Mouse (Mus musculus) midbrain, embryonic 11.5 days (tissue): ENCODE results near the gene Spata1. TPM values are rescaled to one million over a fixed set of nuclear protein-coding genes. Genes with fewer than 3 reads are reported as not detected.

Source experiments
- ATAC-seq: fragments of 200-750 bp; cut with Nextera tagmentation; 2 replicates; pipeline ENCODE4 v1.8.0; 2017; ENCODE audit warnings: moderate TSS enrichment, moderate library complexity; ENCODE audit not compliant: low FRiP score
- DNase-seq: peaks from one replicate; pipeline ENCODE4 v3.0.0; 2015; ENCODE audit warnings: low spot score; ENCODE audit errors: missing footprints
- H3K27ac ChIP-seq: fragments of 300-500 bp; sonication (generic); 2 replicates; pipeline ENCODE4 v1.5.1; 2014; ENCODE audit warnings: low read depth, low read length
- H3K27me3 ChIP-seq: fragments of 300-500 bp; sonication (generic); 2 replicates; pipeline ENCODE4 v1.6.1; 2014; ENCODE audit warnings: mild to moderate bottlenecking, low read length, moderate library complexity, mixed read lengths; ENCODE audit not compliant: control insufficient read depth, insufficient read depth
- H3K36me3 ChIP-seq: fragments of 300-500 bp; sonication (generic); 2 replicates; pipeline ENCODE4 v1.6.1; 2014; ENCODE audit warnings: mild to moderate bottlenecking, low read length, moderate library complexity, mixed read lengths; ENCODE audit not compliant: control insufficient read depth, insufficient read depth
- H3K4me1 ChIP-seq: fragments of 300-500 bp; sonication (generic); 2 replicates; pipeline ENCODE4 v1.6.1; 2014; ENCODE audit warnings: low read length; ENCODE audit not compliant: control insufficient read depth, insufficient read depth
- H3K4me2 ChIP-seq: fragments of 300-500 bp; sonication (generic); 2 replicates; pipeline ENCODE4 v1.6.1; 2014; ENCODE audit warnings: mild to moderate bottlenecking, moderate library complexity
- H3K4me3 ChIP-seq: fragments of 300-500 bp; sonication (generic); 2 replicates; pipeline ENCODE4 v1.5.1; 2014; ENCODE audit warnings: low read depth, low read length
- H3K9ac ChIP-seq: fragments of 300-500 bp; sonication (generic); 2 replicates; pipeline ENCODE4 v1.6.1; 2014; ENCODE audit warnings: low read length
- H3K9me3 ChIP-seq: fragments of 300-500 bp; sonication (generic); 2 replicates; pipeline ENCODE4 v1.6.1; 2016; ENCODE audit warnings: low read length; ENCODE audit not compliant: control insufficient read depth
- WGBS: fragments of 180-500 bp; shearing (Covaris S2); extraction: QIAGEN DNeasy Blood & Tissue Kit; methylation state at CpG from one replicate; pipeline ENCODE4 v1.1.7; 2014; 5-methylcytosine and 5-hydroxymethylcytosine counted together
- polyA plus RNA-seq: library from polyadenylated mRNA; unstranded; fragments of >200 nt; fragmentation: Nextera tagmentation; extraction: Ambion mirVana; gene quantifications from 2 replicates; pipeline ENCODE4 v1.2.1, GENCODE M21; 2014

Gene Spata1
- polyA plus RNA-seq, 1 experiment from 2014 or later: 3.4 TPM

DNA sequence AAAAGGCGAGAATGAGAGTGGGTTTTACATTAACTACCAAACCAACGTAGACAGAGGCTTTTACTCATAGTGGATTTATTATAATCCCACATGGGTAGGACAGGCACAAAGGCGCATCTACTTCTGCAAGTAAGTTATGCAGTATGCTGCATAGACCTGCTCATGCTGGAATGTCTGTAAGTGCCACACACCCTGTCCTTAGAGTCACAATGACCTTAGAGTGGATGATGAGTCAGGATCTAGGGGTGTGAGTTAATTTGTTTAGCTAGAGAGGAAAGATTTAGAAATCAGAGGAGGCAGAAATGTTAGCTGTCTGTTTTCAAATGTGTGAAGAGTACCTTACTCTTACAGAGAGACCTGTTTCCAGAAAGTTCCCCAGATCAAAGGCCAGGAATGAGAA lies 52.0 kb downstream of the Spata1 start:
- no peaks in the 10 kb centered on the region for H3K36me3 ChIP-seq
- WGBS: 91% methylated on average over 3 of the region's 3 CpGs
- H3K9me3 ChIP-seq: no peaks in the 10 kb centered on the region
- no peak overlapping the region for H3K4me3 ChIP-seq
- peaks cover 3% of the 10 kb centered on the region; the same call in 1 of the 2 replicates for H3K4me1 ChIP-seq
- no peaks in the 10 kb centered on the region for H3K27me3 ChIP-seq
- no peak for ATAC-seq
- no peak overlapping the region for H3K4me2 ChIP-seq
- no peak overlapping the region for H3K27ac ChIP-seq
- no peak for DNase-seq
- H3K9ac ChIP-seq: no peak overlapping the region

DNA sequence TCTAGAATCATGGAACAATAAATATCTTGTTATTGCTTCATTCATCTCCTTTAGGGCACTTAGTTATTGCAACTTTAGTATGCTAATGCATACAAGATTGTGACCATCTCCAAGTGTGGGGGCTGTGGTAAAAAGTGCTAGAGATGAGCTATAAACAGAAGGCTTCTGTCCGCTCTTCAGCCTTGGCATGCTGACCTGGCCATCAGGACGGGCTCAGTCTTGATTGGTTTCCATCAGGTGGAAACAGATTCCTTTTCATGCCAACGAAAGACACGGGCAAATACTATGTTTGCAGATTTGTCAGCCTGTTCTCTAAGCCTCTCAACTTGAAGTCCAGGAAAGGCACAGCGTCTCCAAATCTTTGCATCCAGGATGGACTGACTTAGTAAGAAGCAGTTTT lies 52.4 kb downstream of the Spata1 start:
- Histone ChIP-seq H3K4me1 (peaks cover 3% of the 10 kb centered on the region; the same call in 1 of the 2 replicates), H3K4me2 (no peak overlapping the region), H3K9me3 (no peaks in the 10 kb centered on the region), H3K4me3 (no peak overlapping the region), H3K9ac (no peak overlapping the region), H3K36me3 (no peaks in the 10 kb centered on the region), H3K27ac (no peak overlapping the region), H3K27me3 (no peaks in the 10 kb centered on the region)
- no peak for ATAC-seq
- DNase-seq: peak; percentile 23
- 93% methylated on average over 5 of the region's 5 CpGs for WGBS

- no peak overlapping the region for H3K4me3 ChIP-seq
- no peak overlapping the region for H3K27ac ChIP-seq
- no peaks in the 10 kb centered on the region for H3K9me3 ChIP-seq
- DNase-seq (no peak), ATAC-seq (no peak)
- H3K36me3 ChIP-seq: 0 out of 2 replicates have a peak, but pooled peaks cover 3% of the 10 kb centered on the region
- no peaks in the 10 kb centered on the region for H3K27me3 ChIP-seq
- H3K9ac ChIP-seq: no peak overlapping the region
- H3K4me1 ChIP-seq: no peaks in the 10 kb centered on the region
- H3K4me2 ChIP-seq: no peak overlapping the region
- 90% methylated on average over 7 of the region's 7 CpGs for WGBS
These were observed 54.7 kb downstream of the Spata1 start for GRCm38 (mm10) chr3:146444880-146445279.

DNA sequence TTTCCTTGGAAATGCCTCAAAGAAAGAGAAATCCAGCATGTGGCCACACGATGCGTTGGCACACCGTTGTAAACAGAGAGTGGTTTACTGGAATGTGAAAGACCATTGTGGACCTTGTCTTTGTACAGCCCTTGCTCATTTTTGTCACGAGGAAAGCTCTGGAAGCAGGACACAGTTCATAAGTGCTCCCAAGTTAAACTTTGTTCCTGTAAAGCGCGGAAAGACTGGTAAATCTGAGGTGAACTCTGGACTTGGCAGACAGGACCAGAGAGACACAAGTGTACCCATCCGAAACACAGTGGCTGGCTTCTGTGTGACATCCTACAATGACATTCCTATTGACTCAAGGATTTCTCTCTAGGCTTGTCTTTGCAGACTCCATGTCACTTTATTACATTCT lies 56.2 kb downstream of the Spata1 start:
- Histone ChIP-seq H3K27me3 (no peaks in the 10 kb centered on the region), H3K36me3 (peaks cover 3% of the 10 kb centered on the region; the same call in 1 of the 2 replicates), H3K27ac (no peak overlapping the region), H3K9me3 (no peaks in the 10 kb centered on the region), H3K4me2 (no peak overlapping the region), H3K4me1 (no peaks in the 10 kb centered on the region), H3K4me3 (no peak overlapping the region), H3K9ac (no peak overlapping the region)
- no peak for ATAC-seq
- DNase-seq: no peak
- 94% methylated on average over 7 of the region's 7 CpGs for WGBS

- H3K27me3 ChIP-seq: no peaks in the 10 kb centered on the region
- no peaks in the 10 kb centered on the region for H3K9me3 ChIP-seq
- no peaks in the 10 kb centered on the region for H3K4me1 ChIP-seq
- H3K4me3 ChIP-seq: no peak overlapping the region
- H3K27ac ChIP-seq: no peak overlapping the region
- 90% methylated on average over 8 of the region's 8 CpGs for WGBS
- H3K9ac ChIP-seq: no peak overlapping the region
- DNase-seq: no peak
- H3K4me2 ChIP-seq: no peak overlapping the region
- no peak for ATAC-seq
- H3K36me3 ChIP-seq: peaks cover 3% of the 10 kb centered on the region; the same call in 1 of the 2 replicates
These were observed 56.6 kb downstream of the Spata1 start for GRCm38 (mm10) chr3:146442936-146443335.

DNA sequence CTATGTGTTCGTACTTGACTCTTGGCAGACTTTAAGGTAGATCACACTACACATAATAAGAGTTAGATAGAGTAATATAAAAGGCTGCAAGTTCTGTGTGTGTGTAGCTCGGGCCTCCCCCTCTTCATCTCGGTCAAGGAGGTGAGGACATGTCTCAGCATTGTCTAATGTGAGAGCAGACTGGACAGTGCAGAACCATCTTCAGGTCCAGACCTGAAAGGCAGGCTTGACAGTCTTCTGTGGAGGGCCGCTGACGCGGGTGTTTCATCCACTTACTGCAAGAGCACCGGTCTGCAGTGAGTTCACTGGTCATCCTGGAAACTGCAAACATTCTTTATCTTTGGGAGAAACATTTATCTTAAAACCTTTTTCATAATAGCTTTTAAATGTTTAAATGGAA lies 57.1 kb downstream of the Spata1 start:
- Histone ChIP-seq H3K9me3 (no peaks in the 10 kb centered on the region), H3K9ac (no peak overlapping the region), H3K4me3 (no peak overlapping the region), H3K4me2 (no peak overlapping the region), H3K36me3 (peaks cover 4% of the 10 kb centered on the region), H3K27me3 (no peaks in the 10 kb centered on the region), H3K27ac (no peak overlapping the region), H3K4me1 (no peaks in the 10 kb centered on the region)
- WGBS: 90% methylated on average over 7 of the region's 7 CpGs
- ATAC-seq: no peak
- DNase-seq: no peak

- H3K4me1 ChIP-seq: no peaks in the 10 kb centered on the region
- H3K36me3 ChIP-seq: peaks cover 10% of the 10 kb centered on the region
- H3K27ac ChIP-seq: no peak overlapping the region
- no peaks in the 10 kb centered on the region for H3K9me3 ChIP-seq
- H3K4me2 ChIP-seq: no peak overlapping the region
- DNase-seq (no peak), ATAC-seq (no peak)
- WGBS: 92% methylated on average over 7 of the region's 7 CpGs
- H3K9ac ChIP-seq: no peak overlapping the region
- no peaks in the 10 kb centered on the region for H3K27me3 ChIP-seq
- H3K4me3 ChIP-seq: no peak overlapping the region
These were observed 59.1 kb downstream of the Spata1 start for GRCm38 (mm10) chr3:146440422-146440821.

GRCm38 (mm10) chr3:146440011-146440410 lies 59.5 kb downstream of the Spata1 start:
- no peak overlapping the region for H3K9ac ChIP-seq
- H3K4me1 ChIP-seq: no peaks in the 10 kb centered on the region
- no peaks in the 10 kb centered on the region for H3K9me3 ChIP-seq
- H3K4me3 ChIP-seq: no peak overlapping the region
- ATAC-seq: no peak
- no peak overlapping the region for H3K27ac ChIP-seq
- WGBS: 94% methylated on average over 12 of the region's 12 CpGs
- H3K36me3 ChIP-seq: peaks cover 10% of the 10 kb centered on the region
- H3K27me3 ChIP-seq: no peaks in the 10 kb centered on the region
- no peak overlapping the region for H3K4me2 ChIP-seq
- DNase-seq: no peak

DNA sequence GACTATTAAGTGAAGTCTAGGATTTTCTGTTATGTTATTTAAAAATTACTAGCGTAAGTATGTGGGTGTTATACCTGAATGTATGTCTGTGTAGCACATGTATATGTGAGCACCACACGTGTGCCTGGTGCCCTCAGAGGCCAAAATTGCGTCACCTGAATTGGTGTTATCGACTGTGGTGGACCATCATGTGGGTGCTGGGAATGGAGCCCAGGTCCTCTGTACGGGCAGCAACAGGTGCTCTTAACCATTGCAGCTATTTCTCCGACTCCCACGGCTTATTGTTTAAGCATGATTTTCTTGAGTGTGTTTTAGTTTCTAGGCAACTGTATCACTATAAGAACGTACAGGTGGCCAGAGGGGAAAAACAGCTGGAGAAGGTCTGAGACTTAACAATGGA lies 63.4 kb downstream of the Spata1 start:
- ATAC-seq (no peak), DNase-seq (no peak)
- H3K4me1 ChIP-seq: no peaks in the 10 kb centered on the region
- peaks cover 14% of the 10 kb centered on the region for H3K36me3 ChIP-seq
- no peak overlapping the region for H3K9ac ChIP-seq
- no peaks in the 10 kb centered on the region for H3K9me3 ChIP-seq
- no peak overlapping the region for H3K27ac ChIP-seq
- 93% methylated on average over 8 of the region's 8 CpGs for WGBS
- H3K4me2 ChIP-seq: no peak overlapping the region
- no peaks in the 10 kb centered on the region for H3K27me3 ChIP-seq
- H3K4me3 ChIP-seq: no peak overlapping the region

- ATAC-seq: no peak
- Histone ChIP-seq H3K4me3 (no peak overlapping the region), H3K4me1 (no peaks in the 10 kb centered on the region), H3K27me3 (no peaks in the 10 kb centered on the region), H3K9ac (no peak overlapping the region), H3K9me3 (no peaks in the 10 kb centered on the region), H3K36me3 (peaks cover 15% of the 10 kb centered on the region), H3K4me2 (no peak overlapping the region), H3K27ac (no peak overlapping the region)
- WGBS: 89% methylated on average over 11 of the region's 11 CpGs
- DNase-seq: no peak
These were observed 64.0 kb downstream of the Spata1 start for GRCm38 (mm10) chr3:146435533-146435932.
